Mouse (Mus musculus) small intestine, adult 2 months (tissue): ENCODE data around the gene Aff4. TPM values are rescaled to one million over a fixed set of nuclear protein-coding genes. Genes with fewer than 3 reads are reported as not detected.

Source experiments
- H3K27ac ChIP-seq: fragments of 200-500 bp; 2 replicates; pipeline ENCODE4 v1.5.1; 2012; ENCODE audit warnings: low read depth, low read length, control low read depth, inconsistent platforms; ENCODE audit not compliant: insufficient read depth
- H3K27me3 ChIP-seq: fragments of 200-500 bp; 2 replicates; pipeline ENCODE4 v1.6.1; 2012; ENCODE audit warnings: mild to moderate bottlenecking, moderate library complexity, low read length, inconsistent platforms; ENCODE audit not compliant: control insufficient read depth, insufficient read depth
- H3K36me3 ChIP-seq: fragments of 200-500 bp; 2 replicates; pipeline ENCODE4 v1.6.1; 2012; ENCODE audit warnings: mild to moderate bottlenecking, low read length, control low read depth, inconsistent platforms; ENCODE audit not compliant: control insufficient read depth, insufficient read depth
- H3K4me1 ChIP-seq: fragments of 200-500 bp; 2 replicates; pipeline ENCODE4 v1.6.1; 2012; ENCODE audit warnings: low read length, inconsistent platforms, mixed read lengths; ENCODE audit not compliant: control insufficient read depth, insufficient read depth, insufficient read length
- H3K4me3 ChIP-seq: fragments of 200-500 bp; 2 replicates; pipeline ENCODE4 v1.5.1; 2012; ENCODE audit warnings: low read depth, mild to moderate bottlenecking, control low read depth, inconsistent platforms, low read length, moderate library complexity
- CTCF ChIP-seq: fragments of 200-500 bp; IDR thresholded peaks from 2 replicates; pipeline ENCODE4 v1.5.1; 2012; ENCODE audit warnings: low read depth, mild to moderate bottlenecking, control low read depth, inconsistent platforms, low read length, moderate library complexity, mixed read lengths; ENCODE audit not compliant: insufficient replicate concordance, insufficient read length; ENCODE audit errors: extremely low read depth
- POLR2A ChIP-seq: fragments of 200-500 bp; IDR thresholded peaks from 2 replicates; pipeline ENCODE4 v1.6.1; 2012; ENCODE audit warnings: low read depth, mild to moderate bottlenecking, control low read depth, inconsistent platforms, low read length, moderate library complexity
- WGBS: fragments of 180-500 bp; shearing (Covaris S2); methylation state at CpG from one replicate; pipeline ENCODE4 v1.1.7; 2018; 5-methylcytosine and 5-hydroxymethylcytosine counted together
- polyA plus RNA-seq: library from polyadenylated mRNA; depleted of rRNA; stranded (reverse); fragments of >200 nt; gene quantifications from 2 replicates; pipeline ENCODE4 v1.2.3, GENCODE M21; 2012

Aff4 gene
- polyA plus RNA-seq, 1 experiment, result 6.6 TPM

GRCm38 (mm10) chr11:53324512-53324968 lies 26.1 kb upstream of the Aff4 start, which contains the start of gene Zcchc10:
Zcchc10 (plus strand) TSS chr11:53324679.
- no peak within 1 kb of the TSS for H3K27ac ChIP-seq
- H3K36me3 ChIP-seq, result peaks cover 15% of the 10 kb centered on the region
- H3K4me3 ChIP-seq, result peak within 1 kb of the TSS; percentile 85
- H3K27me3 ChIP-seq, result no peaks in the 10 kb centered on the region
- peaks cover 4% of the 10 kb centered on the region; the same call in 1 of the 2 replicates for H3K4me1 ChIP-seq
- WGBS, result under 1% methylated on average over 21 of the region's 21 CpGs
- peak; percentile 64; the same call in 1 of the 2 replicates for TF ChIP-seq POLR2A
- no peak for TF ChIP-seq CTCF

- WGBS, result 70% methylated on average over 7 of the region's 7 CpGs
- TF ChIP-seq POLR2A, result no peak
- no peak for TF ChIP-seq CTCF
- Histone ChIP-seq H3K36me3 (peaks cover 31% of the 10 kb centered on the region), H3K4me1 (peaks cover 3% of the 10 kb centered on the region; the same call in 1 of the 2 replicates), H3K4me3 (no peak overlapping the region), H3K27ac (no peak overlapping the region; the same call in 1 of the 2 replicates), H3K27me3 (no peaks in the 10 kb centered on the region)
Measured at GRCm38 (mm10) chr11:53330325-53330724, 20.3 kb upstream of the Aff4 start.

DNA sequence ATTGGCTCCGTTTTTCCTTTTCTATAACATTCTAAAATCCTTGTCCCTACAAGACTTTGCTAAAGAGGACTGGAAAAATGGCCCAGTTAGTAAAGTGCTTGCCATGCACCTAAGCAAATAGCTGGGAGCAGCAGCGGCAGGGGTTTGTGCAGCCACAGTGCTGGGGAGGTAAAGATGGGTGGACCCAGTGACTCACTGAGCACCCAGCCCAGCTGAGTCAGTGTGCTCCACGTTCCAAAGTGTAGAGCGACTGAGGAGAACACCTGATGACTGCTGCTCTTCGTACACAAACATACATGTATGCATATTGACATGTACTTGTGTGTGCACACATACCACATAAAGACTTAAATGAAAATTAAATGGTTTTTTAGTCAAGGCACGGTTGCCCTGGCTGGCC lies 19.5 kb upstream of the Aff4 start:
- TF ChIP-seq CTCF (no peak), POLR2A (no peak)
- H3K4me3 ChIP-seq, result no peak overlapping the region
- peaks cover 3% of the 10 kb centered on the region; the same call in 1 of the 2 replicates for H3K4me1 ChIP-seq
- H3K36me3 ChIP-seq, result peaks cover 31% of the 10 kb centered on the region
- peak overlapping the region; percentile 66 for H3K27ac ChIP-seq
- 75% methylated on average over 6 of the region's 6 CpGs for WGBS
- no peaks in the 10 kb centered on the region for H3K27me3 ChIP-seq

GRCm38 (mm10) chr11:53332076-53332680 lies 18.5 kb upstream of the Aff4 start:
- H3K36me3 ChIP-seq, result peaks cover 31% of the 10 kb centered on the region
- H3K4me3 ChIP-seq, result no peak overlapping the region
- no peak overlapping the region for H3K27ac ChIP-seq
- H3K27me3 ChIP-seq, result no peaks in the 10 kb centered on the region
- no peaks in the 10 kb centered on the region; the same call in 1 of the 2 replicates for H3K4me1 ChIP-seq
- WGBS, result 85% methylated on average over 14 of the region's 14 CpGs
- no peak for TF ChIP-seq POLR2A
- no peak for TF ChIP-seq CTCF

DNA sequence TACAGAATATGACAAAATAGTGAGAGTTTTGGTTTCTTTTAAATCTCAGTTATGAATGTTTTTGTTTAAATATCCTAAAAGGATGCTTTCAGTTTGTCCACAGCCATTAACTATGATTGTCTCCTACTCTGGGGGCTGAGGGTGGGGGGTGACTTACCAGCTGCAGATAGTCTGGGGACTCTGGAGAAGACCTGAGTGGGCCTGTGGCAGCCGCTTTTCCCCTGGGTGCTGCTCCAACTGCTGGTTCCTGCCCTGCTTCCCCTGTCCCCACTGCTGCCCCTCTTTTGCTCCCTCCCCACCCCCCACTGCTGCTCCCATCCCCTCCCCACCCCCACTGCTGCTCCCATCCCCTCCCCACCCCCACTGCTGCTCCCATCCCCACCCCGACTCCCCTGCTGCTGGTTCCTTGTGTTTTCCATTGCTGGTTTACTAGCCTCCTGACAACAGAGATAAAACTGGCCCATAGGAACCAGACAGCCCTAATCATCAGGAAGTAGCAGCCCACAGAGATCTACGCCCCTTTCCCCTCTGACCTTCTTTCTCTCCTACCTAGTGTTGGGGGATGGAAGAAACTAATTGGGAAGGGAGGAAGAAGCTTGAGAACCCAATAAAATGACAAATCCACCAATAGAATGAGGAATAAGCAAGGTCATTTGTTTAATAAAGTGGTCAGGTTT lies 15.0 kb upstream of the Aff4 start:
- TF ChIP-seq CTCF (no peak), POLR2A (no peak)
- Histone ChIP-seq H3K27ac (no peak overlapping the region), H3K36me3 (peaks cover 9% of the 10 kb centered on the region), H3K4me1 (no peaks in the 10 kb centered on the region; the same call in 1 of the 2 replicates), H3K4me3 (no peak overlapping the region), H3K27me3 (no peaks in the 10 kb centered on the region)
- 58% methylated on average over 3 of the region's 3 CpGs for WGBS

- no peak for TF ChIP-seq POLR2A
- TF ChIP-seq CTCF, result no peak
- Histone ChIP-seq H3K27ac (no peak overlapping the region), H3K4me3 (no peak overlapping the region)
Measured at GRCm38 (mm10) chr11:53336182-53336571, 14.5 kb upstream of the Aff4 start.

DNA sequence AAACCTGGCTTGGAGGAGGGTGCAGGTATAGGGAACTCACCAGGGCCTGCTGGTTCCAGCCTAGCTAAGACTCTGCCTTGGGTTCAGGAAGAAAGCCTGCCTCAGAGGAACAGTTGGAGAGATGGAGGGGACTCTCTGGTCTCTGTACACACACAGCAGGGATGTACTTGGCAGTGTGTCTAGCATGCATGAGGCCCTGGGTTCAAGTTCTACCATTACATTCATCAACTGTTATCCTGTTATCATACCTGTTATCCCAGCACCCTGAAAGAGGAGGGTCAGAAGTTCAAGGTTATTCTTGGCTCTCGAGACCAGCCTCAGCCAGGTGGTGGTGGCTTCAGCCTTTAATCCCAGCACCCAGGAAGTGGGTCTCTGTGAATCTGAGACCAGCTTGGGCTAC lies 13.7 kb upstream of the Aff4 start:
- TF ChIP-seq CTCF, result no peak
- TF ChIP-seq POLR2A, result no peak
- H3K27me3 ChIP-seq, result no peaks in the 10 kb centered on the region
- H3K4me1 ChIP-seq, result no peaks in the 10 kb centered on the region; the same call in none of the 2 replicates
- no peak overlapping the region for H3K4me3 ChIP-seq
- no peak overlapping the region for H3K27ac ChIP-seq
- WGBS, result 50% methylated on average over 1 of the region's 1 CpGs
- H3K36me3 ChIP-seq, result peaks cover 5% of the 10 kb centered on the region

More at GRCm38 (mm10) chr11:53336182-53336571, 14.5 kb upstream of the Aff4 start:
- Histone ChIP-seq H3K27me3 (no peaks in the 10 kb centered on the region), H3K4me1 (no peaks in the 10 kb centered on the region; the same call in 1 of the 2 replicates), H3K36me3 (peaks cover 9% of the 10 kb centered on the region)
